Mouse (Mus musculus): ENCODE results near the gene Muc1.

- TF ChIP-seq POLR2A (IDR thresholded peaks at IDR 0.05; ENCODE audit: low read depth, low read length) (no peak), CTCF (conservative IDR thresholded peaks at IDR 0.05; ENCODE audit: insufficient read depth, insufficient read length, low read depth, low read length) (no peak)
Measured at GRCm38 (mm10) chr3:89268916-89269315, 40.1 kb downstream of the Muc1 start.
